Mouse (Mus musculus) layer of hippocampus, adult 2 months (tissue): ENCODE measurements at regions not wholly inside any gene's neighbourhood (a gene's known extent, or its start where the extent isn't known, plus 50 kb on each side); places are given as distances from the start of the nearest gene placed in this dataset.

Experiments used
- DNase-seq, 2 experiments: peaks; one replicate each; pipeline ENCODE4 v3.0.0; 2022; ENCODE audit warnings: low spot score in 2 of 2
- H3K27ac ChIP-seq: fragments of 200-600 bp; 2 replicates; pipeline ENCODE4 v1.8.1; 2022
- H3K4me3 ChIP-seq: fragments of 200-600 bp; 2 replicates; pipeline ENCODE4 v1.8.1; 2022; ENCODE audit warnings: mild to moderate bottlenecking
- CTCF ChIP-seq: fragments of 200-600 bp; conservative IDR thresholded peaks from 2 replicates; pipeline ENCODE4 v1.8.1; 2022; ENCODE audit warnings: antibody characterized with exemption, mild to moderate bottlenecking, moderate library complexity

DNA sequence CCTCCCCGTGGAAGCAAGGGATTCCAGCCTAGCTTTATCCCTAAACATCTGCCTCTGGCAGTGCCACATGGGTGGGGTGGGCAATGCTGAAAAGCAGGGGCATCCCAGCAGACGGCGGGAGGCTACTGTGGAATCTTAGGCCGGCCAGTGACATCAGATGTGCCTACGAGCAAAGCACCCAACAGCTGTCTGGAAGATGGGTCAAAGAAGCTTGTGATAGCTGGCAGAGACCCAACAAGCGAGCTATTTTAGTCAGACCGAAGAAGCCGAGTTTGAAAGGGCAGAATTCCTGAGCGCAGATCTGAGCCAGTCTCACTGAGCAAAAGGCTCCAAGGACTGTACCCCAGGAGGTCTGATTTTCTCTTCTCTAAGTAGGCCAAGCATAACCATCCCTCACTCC, 110.8 kb upstream of the Foxn2 start:
- no peak overlapping the region for H3K4me3 ChIP-seq
- DNase-seq: peak in 1 of 2 experiments; percentile 19
- TF ChIP-seq CTCF: no peak
- peak overlapping the region; percentile 79 for H3K27ac ChIP-seq

DNA sequence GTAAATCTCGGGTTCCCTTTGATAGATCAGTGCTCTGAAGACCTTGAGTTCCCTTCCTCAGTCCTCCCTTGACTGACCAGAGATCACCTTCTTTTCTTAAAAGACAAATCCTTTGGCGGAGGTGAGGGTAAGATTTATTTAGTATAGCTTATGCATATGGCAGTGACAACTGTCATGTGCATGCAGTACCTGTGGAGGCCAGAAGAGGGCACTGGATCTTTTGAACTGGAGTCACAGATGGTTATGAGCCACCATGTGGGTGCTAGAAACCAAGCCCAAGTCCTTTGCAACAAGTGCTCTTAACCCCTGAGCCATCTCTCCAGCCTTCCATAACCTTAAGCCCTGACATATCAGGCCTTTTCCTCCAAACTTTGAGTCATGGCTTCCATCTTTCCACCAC, 110.4 kb upstream of the Foxn2 start:
- peak; percentile 66 for TF ChIP-seq CTCF
- Histone ChIP-seq H3K27ac (peak overlapping the region; percentile 79), H3K4me3 (no peak overlapping the region)
- no peak for DNase-seq

DNA sequence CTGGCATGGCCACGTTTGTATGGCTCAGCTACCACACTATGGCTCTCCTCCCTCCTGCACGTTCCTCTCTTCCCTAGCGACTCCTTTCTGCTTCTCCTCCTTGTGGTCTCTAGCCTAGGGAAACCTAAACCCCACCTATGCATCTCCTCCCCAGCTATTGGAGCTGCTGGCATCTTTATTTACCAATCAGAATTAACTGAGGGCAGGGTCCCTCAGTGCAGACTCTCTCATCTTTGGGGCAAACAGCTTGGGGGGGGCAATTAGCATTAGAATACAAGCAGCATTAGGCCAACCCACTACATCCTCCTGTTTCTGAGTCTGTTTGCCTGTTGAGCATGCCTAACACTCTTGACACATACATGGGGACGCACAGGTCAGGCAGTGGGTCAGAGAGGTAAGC, 106.7 kb upstream of the Foxn2 start:
- no peak for TF ChIP-seq CTCF
- H3K4me3 ChIP-seq: no peak overlapping the region
- DNase-seq: no peak
- H3K27ac ChIP-seq: no peak overlapping the region

DNA sequence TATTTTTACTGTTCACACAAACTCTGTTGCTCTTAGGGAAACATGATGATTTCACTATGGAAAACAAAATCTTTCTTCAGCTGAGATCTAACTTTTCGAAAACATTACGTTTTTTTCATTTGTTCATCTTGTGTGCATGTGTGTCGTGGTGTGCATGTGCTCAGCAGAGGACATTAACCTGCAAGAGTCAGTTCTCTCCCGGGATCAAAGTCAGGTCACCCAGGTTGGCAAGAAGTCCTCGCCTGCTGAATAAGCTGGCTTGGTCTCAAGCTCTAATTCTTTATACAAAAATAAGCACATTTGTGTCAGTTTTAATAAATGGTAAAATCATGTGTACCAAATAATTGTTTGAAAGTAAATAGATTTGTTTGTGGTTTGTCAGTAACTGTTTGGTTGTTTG, 105.2 kb upstream of the Foxn2 start:
- no peak for TF ChIP-seq CTCF
- Histone ChIP-seq H3K27ac (peak overlapping the region; percentile 86), H3K4me3 (no peak overlapping the region)
- no peak for DNase-seq

DNA sequence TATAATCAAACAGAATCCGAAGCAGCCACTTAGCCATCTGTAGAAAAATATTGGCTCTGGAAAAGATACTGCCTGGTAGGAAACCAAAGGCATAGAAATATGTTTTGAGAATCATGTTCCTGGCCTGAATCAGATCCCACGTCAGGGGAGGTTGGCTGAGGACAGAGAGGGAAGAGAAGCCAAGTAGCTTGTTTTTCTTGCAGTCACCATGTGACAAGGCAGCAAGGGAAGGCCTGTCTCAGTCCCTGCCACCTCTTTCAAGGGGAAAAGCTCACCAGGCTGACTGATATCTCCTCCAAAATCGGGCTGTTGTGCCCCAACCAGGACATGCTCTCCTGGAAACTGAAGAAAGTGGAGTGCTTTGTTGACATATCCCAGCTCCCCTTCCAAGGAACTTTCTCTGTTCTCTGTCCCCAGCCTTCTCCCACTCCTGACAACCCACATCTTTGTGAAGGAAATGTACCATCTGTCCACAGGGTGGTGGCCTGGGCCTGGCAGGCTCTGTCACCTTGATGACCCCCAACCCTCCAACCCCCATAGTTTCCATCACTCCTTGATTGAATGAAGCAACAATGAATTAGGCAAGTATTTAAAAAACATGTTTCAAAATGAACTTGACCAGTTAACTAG, 104.3 kb upstream of the Foxn2 start:
- Histone ChIP-seq H3K4me3 (no peak overlapping the region), H3K27ac (peak overlapping the region; percentile 86)
- TF ChIP-seq CTCF: no peak
- DNase-seq: peak; percentile 52 to 63

DNA sequence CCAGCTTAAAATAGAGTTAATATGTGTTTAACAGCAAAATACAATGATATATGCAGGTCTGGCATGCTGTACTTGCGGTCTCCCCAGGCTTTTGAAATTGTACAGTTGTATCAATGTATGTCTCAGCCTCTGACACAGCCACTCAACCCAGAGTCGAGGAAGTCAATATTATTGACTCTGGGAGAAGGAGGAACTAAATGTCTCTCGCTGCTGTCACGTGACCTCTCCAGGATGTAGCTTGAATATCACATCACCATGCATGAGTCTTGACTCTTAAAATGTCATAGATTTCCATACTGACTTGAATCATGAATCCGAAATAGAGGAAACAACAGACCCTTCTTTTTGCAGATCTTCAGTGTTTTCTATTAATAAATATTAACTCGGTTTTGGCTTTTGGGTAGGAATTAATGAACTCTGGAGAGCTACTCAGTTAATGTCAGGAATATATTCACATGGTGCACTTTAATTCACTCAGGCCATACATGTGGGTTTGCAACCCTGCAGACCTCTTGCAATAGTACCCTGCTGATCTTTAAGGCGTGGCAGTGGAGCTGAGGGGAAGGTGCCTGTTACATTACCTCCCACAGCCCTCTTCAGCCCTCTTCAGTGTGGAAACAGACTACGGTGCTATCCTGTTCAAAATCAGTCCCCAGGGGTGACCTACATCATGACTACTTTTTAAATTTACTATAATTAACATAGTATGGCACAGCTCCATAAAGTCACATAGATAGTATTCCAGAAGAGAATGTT, 102.7 kb upstream of the Foxn2 start:
- Histone ChIP-seq H3K4me3 (no peak overlapping the region), H3K27ac (no peak overlapping the region)
- DNase-seq: no peak
- no peak for TF ChIP-seq CTCF

DNA sequence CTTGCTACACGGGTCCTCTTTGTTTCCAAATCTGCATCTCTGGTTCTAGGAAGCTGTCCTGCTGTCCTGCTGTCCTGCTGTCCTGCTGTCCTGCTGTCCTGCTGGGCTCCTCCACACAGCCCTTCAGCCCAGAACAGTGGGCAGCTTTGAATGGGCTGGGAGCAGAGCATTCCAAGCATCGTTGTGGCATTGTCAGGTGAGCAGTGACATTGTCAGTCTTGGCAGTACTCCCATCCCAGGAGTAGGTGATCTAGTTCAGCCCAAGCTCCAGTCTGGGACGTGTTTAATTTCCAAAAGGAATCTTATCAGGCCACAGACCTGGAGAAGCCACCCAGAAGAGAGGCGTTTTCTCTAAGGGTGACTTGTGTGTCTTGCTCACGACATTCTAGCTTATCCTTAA, 99.4 kb upstream of the Foxn2 start:
- no peak overlapping the region for H3K27ac ChIP-seq
- no peak for DNase-seq
- H3K4me3 ChIP-seq: no peak overlapping the region
- TF ChIP-seq CTCF: no peak

DNA sequence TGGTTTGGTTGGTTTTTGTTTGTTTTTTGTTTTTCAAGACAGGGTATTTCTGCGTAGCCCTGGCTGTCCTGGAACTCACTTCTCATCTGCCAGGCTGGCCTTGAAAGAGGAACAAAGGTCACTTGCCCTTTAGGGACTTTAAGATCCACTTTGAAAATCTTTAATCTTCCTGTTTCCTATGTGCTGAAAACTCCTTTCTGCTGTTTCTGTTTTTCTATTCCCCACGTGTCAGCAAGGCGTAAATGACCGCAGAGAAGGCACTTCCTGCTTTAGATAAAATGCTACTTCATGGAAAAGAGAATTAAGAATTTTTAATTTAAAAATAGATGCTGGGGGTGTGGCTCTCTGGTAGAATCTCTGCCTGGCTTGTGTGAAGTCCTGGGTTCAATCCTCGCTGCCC, 98.9 kb upstream of the Foxn2 start:
- no peak for DNase-seq
- no peak for TF ChIP-seq CTCF
- Histone ChIP-seq H3K27ac (no peak overlapping the region), H3K4me3 (no peak overlapping the region)

DNA sequence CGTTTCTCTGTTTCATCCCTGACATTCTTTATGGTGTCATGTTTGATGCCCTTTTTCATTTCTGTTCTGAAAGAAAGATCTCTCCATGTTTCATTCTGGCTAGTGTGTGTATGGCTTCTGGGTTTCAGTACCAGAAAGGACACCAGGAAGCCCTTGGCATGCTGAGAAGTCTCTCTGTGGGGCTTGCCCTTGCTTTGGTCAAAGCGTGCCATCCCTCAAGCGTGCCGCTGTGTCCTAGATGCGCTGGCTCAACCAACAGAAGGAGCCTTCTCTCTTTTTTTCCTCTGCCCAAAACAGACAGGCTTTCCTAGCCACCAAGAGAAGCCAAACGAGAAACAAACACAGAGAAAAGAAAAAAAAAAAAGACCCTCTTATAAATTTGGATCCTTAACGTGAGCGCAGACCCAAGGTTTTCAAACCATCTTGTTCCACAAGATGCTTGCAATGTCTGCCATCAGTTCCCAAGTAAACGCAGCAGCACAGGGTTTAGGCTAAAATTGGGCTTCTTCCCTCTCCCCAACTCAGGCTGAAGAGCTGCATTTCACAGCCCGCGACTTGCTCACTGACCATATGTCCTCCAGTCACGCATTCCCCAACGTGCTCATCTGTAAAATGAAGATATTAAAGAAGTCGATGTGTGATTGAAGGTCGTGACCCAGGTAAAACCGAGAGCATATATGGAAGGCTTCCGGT, 97.3 kb upstream of the Foxn2 start:
- no peak for TF ChIP-seq CTCF
- Histone ChIP-seq H3K4me3 (no peak overlapping the region), H3K27ac (no peak overlapping the region)
- no peak for DNase-seq

DNA sequence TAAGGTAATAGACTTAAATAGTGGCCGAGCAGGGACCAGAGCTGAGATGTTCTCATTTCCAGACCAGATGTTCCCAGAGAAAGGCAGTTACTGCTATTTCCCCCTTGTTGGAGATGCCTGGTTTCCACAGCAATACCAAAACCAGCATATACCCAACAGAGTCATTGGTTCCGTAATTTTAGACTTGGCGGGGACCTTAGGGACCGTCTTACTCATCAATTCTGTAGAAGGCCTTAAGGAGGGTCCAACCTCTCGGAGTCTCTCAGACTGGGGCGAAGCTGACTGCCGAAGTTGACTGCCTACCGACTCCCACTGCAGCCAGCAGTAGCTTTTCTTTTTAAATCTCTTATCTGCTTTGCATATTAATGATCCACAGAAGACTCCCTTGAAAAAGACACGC, 95.1 kb upstream of the Foxn2 start:
- no peak for TF ChIP-seq CTCF
- no peak overlapping the region for H3K4me3 ChIP-seq
- DNase-seq: no peak
- H3K27ac ChIP-seq: no peak overlapping the region

DNA sequence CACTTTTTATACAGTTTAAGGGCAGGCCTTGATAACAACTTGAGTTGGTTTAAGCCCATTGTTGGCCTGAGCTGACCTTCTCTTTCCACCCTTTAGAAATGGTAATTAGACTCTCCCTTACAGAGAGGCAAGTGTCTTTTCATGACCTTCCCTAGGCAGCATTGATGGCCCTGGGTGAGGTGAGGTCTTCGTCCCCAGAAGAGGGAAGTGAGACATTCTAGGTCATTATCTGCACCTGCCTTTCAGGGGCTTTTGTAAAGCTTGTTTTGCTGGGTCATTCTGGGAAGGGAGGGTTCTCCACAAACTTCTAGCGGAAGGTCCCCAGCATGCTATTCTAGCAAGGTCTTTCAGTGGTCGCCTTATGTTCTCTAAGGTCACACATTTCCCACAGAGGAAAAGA, 93.6 kb upstream of the Foxn2 start:
- no peak for DNase-seq
- H3K27ac ChIP-seq: no peak overlapping the region
- H3K4me3 ChIP-seq: no peak overlapping the region
- no peak for TF ChIP-seq CTCF

DNA sequence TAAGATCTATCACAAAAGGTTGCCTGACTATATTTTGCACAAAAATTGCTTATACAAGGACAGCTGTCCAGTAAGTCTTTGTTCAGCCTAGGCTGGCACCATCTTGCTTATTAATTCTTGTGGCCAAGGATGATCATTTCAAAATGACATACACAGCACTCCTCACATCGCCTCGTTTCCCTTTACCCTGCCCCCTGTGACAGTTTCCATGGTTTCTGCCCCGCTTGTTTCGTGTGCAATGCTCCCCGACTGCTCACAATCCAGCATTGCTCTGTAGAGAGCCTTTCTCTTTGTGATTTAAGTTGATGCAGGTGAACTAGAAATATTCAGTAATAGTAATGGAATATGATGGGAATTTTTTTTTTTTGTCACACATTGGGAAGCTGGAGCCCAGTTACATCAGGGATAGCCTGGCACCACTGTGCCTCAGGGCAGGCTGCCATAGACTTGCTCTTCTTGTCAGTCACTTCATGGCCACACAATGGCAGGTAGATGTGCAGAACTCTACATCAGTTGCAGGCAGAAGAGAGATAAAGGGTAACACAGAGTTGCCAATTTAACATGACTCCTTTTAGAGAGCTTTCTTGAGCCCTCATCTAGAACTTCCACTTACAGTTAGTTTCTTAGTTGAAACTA, 90.6 kb upstream of the Foxn2 start:
- Histone ChIP-seq H3K27ac (no peak overlapping the region), H3K4me3 (no peak overlapping the region)
- TF ChIP-seq CTCF: no peak
- DNase-seq: no peak

DNA sequence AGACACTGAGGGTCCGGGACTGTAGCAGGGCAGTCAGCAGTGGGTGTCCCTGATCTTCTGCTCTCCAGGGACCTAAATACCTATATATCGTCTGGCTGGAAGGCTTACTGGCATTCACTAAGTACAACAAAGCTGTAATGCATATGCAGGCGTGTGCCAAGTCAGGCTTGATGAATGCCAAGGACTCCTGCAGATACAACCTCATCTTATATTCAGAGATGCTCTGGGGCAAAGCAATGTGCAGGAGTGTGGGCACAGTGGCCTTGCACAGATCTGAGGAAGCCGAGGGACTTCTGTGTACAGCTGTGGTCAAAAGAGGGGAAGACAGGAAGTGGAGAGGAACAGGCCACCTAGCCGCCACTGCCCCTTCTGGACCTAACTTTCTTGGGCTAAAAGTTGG, 89.5 kb upstream of the Foxn2 start:
- no peak for TF ChIP-seq CTCF
- Histone ChIP-seq H3K4me3 (no peak overlapping the region), H3K27ac (no peak overlapping the region)
- DNase-seq: no peak
